Mouse (Mus musculus) thymus, postnatal 10 days (tissue): ENCODE measurements around the gene Tbx15.
"Not testable (repeated sequence)": the region's sequence is repeated elsewhere in the genome, so short reads cannot be mapped to it uniquely, and the experiment has no call there.

Experiments used
- DNase-seq, 2 experiments: peaks; one replicate each; pipeline ENCODE4 v3.0.0; 2021; ENCODE audit warnings: low spot score in 2 of 2

Gene Tbx15

GRCm38 (mm10) chr3:99266752-99267303 lies 26.6 kb downstream of the Tbx15 start:
- no peak for DNase-seq

- DNase-seq: no peak
Observed at GRCm38 (mm10) chr3:99277973-99278580, 37.9 kb downstream of the Tbx15 start.

GRCm38 (mm10) chr3:99279718-99280117 lies 39.5 kb downstream of the Tbx15 start:
- DNase-seq: no peak

GRCm38 (mm10) chr3:99281453-99281852 lies 41.3 kb downstream of the Tbx15 start:
- DNase-seq: no peak

- DNase-seq: peak in 1 of 2 experiments; percentile 20
Observed at GRCm38 (mm10) chr3:99288302-99288701, 48.1 kb downstream of the Tbx15 start.

GRCm38 (mm10) chr3:99290064-99290702 lies 50.0 kb downstream of the Tbx15 start:
- no peak for DNase-seq

- DNase-seq: no peak
Observed at GRCm38 (mm10) chr3:99290878-99291277, 50.7 kb downstream of the Tbx15 start.

- no peak for DNase-seq
Observed at GRCm38 (mm10) chr3:99291386-99291785, 51.2 kb downstream of the Tbx15 start.

- no peak for DNase-seq
Observed at GRCm38 (mm10) chr3:99292531-99292931, 52.4 kb downstream of the Tbx15 start.

GRCm38 (mm10) chr3:99294209-99294608 lies 54.0 kb downstream of the Tbx15 start:
- not testable (repeated sequence) for DNase-seq

- DNase-seq: no peak
Observed at GRCm38 (mm10) chr3:99295301-99295700, 55.1 kb downstream of the Tbx15 start.

- DNase-seq: no peak
Observed at GRCm38 (mm10) chr3:99296186-99296585, 56.0 kb downstream of the Tbx15 start.

- no peak for DNase-seq
Observed at GRCm38 (mm10) chr3:99300846-99301245, 60.7 kb downstream of the Tbx15 start.

GRCm38 (mm10) chr3:99310877-99311276 lies 70.7 kb downstream of the Tbx15 start:
- DNase-seq: no peak

GRCm38 (mm10) chr3:99311943-99312635 lies 71.9 kb downstream of the Tbx15 start:
- DNase-seq: no peak

- DNase-seq: no peak
Observed at GRCm38 (mm10) chr3:99322345-99322744, 82.2 kb downstream of the Tbx15 start.

GRCm38 (mm10) chr3:99329316-99329715 lies 89.1 kb downstream of the Tbx15 start:
- DNase-seq: no peak

- no peak for DNase-seq
Observed at GRCm38 (mm10) chr3:99331086-99331485, 90.9 kb downstream of the Tbx15 start.

GRCm38 (mm10) chr3:99336866-99337265 lies 96.7 kb downstream of the Tbx15 start:
- no peak for DNase-seq

GRCm38 (mm10) chr3:99338756-99339155 lies 98.6 kb downstream of the Tbx15 start:
- DNase-seq: no peak

GRCm38 (mm10) chr3:99340021-99340420 lies 99.8 kb downstream of the Tbx15 start:
- no peak for DNase-seq

- DNase-seq: no peak
Observed at GRCm38 (mm10) chr3:99379616-99380250, 139.6 kb downstream of the Tbx15 start.
